Mouse (Mus musculus) embryonic fibroblast, embryonic 13.5 days (primary cell): ENCODE measurements at regions not wholly inside any gene's neighbourhood (a gene's known extent, or its start where the extent isn't known, plus 50 kb on each side); places are given as distances from the start of the nearest gene placed in this dataset.

Experiments used
- CTCF ChIP-seq: IDR thresholded peaks from 2 replicates; pipeline ENCODE4 v1.5.1; 2011; ENCODE audit warnings: mild to moderate bottlenecking, control low read depth, low read length, moderate library complexity, borderline replicate concordance; ENCODE audit not compliant: insufficient read depth
- POLR2A ChIP-seq: IDR thresholded peaks from 2 replicates; pipeline ENCODE4 v1.6.1; 2011; ENCODE audit warnings: low read depth, mild to moderate bottlenecking, control low read depth, low read length, moderate library complexity

- TF ChIP-seq CTCF (no peak), POLR2A (no peak)
These were observed 144.9 kb upstream of the Zfand5 start for GRCm38 (mm10) chr19:21127079-21127745.
